Mouse (Mus musculus): Measurements from ENCODE around the gene Cpne5.

DNA sequence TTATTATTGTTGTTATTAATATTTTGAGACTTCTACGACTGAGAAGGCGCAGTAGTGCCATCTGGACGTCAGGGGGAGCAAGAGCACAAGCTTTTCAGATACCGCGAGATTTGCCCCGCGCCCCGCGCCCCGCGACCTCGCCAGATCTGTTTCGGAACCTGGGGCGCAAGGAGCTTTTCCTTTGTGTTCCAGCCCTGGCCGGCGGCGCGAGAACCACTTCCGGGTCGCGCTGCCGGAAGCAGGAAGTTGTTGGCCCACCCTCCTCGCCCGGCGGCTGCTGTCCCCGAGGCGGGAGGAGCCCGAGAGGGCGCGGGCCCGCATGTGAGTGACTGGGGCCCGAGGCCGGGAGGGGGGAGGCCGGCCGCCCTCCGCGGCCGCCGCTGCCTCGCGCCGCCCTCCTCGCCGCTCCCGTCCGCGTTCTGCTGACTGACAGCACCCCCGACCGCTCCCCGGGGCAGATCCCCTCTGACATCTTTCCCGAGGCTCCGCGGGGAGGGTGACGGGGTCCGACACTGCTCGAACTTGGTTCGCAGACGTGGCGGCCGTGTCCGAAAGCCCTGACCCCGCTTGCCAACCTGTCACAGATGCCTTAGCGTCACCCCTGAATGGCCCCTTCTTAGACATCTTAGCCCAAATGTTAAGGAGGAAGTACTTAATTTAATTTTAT is 30.8 kb upstream of the Cpne5 start, which contains the start of gene BC004004:
- TF ChIP-seq USF1 (IDR thresholded peaks at IDR 0.05; ENCODE audit: low read depth, low read length), result no peak
- TF ChIP-seq CTCF (IDR thresholded peaks at IDR 0.05 in 2 of 3, conservative IDR thresholded peaks at IDR 0.05 in 1 of 3; ENCODE audit: control insufficient read depth in 1 of 3, insufficient read depth in 1 of 3, low read depth in 2 of 3, low read length in 3 of 3, poor library complexity in 1 of 3, severe bottlenecking in 1 of 3), result peak; percentile 49 to 84 (median 71)
